Mouse (Mus musculus) heart, postnatal 0 days (tissue): ENCODE data around the gene Dnm3.

Source experiments
- CTCF ChIP-seq: IDR thresholded peaks from 2 replicates; pipeline ENCODE4 v1.5.1; 2016; ENCODE audit warnings: antibody characterized with exemption, control low read depth, low read depth
- EP300 ChIP-seq: IDR thresholded peaks from 2 replicates; pipeline ENCODE4 v1.6.1; 2016; ENCODE audit warnings: antibody characterized with exemption, low read depth

- TF ChIP-seq CTCF: no peak
- no peak for TF ChIP-seq EP300
Observed at GRCm38 (mm10) chr1:162124396-162124795, 353.4 kb downstream of the Dnm3 start.
